Mouse (Mus musculus): ENCODE data around the gene Plcd3. TPM values are rescaled to one million over a fixed set of nuclear protein-coding genes. Genes with fewer than 3 reads are reported as not detected.

Plcd3 gene
- polyA plus RNA-seq, 1 experiment: 11.8 TPM

DNA sequence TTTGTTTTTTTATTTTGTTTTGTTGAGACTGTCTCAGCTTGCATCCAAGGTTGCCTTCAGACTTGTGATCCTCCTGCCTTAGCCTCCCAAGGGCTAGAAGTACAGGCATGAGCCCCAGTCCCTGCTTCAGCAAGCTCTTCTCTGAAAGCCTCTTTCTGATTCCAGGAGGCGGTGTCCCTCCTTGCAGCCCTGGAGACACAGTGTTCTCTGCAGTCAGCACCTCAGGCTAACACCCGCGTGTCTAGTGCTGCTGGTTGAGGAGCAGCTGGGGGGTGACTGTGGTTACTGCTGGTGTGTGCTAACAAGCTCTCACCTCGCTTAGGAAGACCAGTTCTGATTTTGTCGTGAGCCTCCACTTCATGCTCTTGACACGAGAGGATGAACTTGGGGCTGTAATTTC lies 66.5 kb downstream of the Plcd3 start:
- Histone ChIP-seq H3K27me3 (ENCODE audit: control insufficient read depth, insufficient read depth, low read length) (no peaks in the 10 kb centered on the region), H3K4me3 (replicated peaks; ENCODE audit: insufficient read depth, low read depth, low read length) (no peak overlapping the region), H3K27ac (ENCODE audit: insufficient read depth, low read length) (no peak overlapping the region), H3K4me1 (ENCODE audit: control insufficient read depth, insufficient read depth, low read length) (peaks cover 10% of the 10 kb centered on the region)
- no peak for DNase-seq
- WGBS: 83% methylated on average over 6 of the region's 6 CpGs
- TF ChIP-seq POLR2A (IDR thresholded peaks at IDR 0.05; ENCODE audit: borderline replicate concordance, insufficient read depth, low read length): no peak
- TF ChIP-seq CTCF (IDR thresholded peaks at IDR 0.05; ENCODE audit: borderline replicate concordance, insufficient read depth, low read depth, low read length): no peak

DNA sequence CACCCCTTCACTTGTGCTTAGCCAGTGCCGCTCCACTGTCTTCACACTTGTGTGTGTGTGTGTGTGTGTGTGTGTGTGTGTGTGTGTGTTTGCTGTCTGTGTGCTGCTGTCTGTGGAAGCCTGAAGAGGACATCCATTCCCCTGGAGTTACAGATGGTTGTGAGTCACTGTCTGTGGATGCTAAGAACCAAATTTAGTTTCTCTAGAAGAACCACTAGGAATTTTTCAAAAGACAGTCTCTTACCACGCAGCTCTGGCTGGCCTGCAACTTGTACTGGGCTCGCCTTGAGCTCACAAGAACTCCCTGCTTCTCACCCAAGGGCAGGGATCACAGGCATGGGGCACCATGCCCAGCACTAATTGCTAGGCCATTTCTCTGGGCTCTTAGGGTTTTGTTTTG lies 68.4 kb downstream of the Plcd3 start:
- DNase-seq: no peak
- TF ChIP-seq POLR2A (IDR thresholded peaks at IDR 0.05; ENCODE audit: borderline replicate concordance, insufficient read depth, low read length) (no peak), CTCF (IDR thresholded peaks at IDR 0.05; ENCODE audit: borderline replicate concordance, insufficient read depth, low read depth, low read length) (no peak)
- peaks cover 10% of the 10 kb centered on the region for H3K4me1 ChIP-seq (ENCODE audit: control insufficient read depth, insufficient read depth, low read length)
- no peak overlapping the region for H3K27ac ChIP-seq (ENCODE audit: insufficient read depth, low read length)
- 64% methylated on average over 3 of the region's 3 CpGs for WGBS
- H3K4me3 ChIP-seq (replicated peaks; ENCODE audit: insufficient read depth, low read depth, low read length): no peak overlapping the region
- no peaks in the 10 kb centered on the region for H3K27me3 ChIP-seq (ENCODE audit: control insufficient read depth, insufficient read depth, low read length)

DNA sequence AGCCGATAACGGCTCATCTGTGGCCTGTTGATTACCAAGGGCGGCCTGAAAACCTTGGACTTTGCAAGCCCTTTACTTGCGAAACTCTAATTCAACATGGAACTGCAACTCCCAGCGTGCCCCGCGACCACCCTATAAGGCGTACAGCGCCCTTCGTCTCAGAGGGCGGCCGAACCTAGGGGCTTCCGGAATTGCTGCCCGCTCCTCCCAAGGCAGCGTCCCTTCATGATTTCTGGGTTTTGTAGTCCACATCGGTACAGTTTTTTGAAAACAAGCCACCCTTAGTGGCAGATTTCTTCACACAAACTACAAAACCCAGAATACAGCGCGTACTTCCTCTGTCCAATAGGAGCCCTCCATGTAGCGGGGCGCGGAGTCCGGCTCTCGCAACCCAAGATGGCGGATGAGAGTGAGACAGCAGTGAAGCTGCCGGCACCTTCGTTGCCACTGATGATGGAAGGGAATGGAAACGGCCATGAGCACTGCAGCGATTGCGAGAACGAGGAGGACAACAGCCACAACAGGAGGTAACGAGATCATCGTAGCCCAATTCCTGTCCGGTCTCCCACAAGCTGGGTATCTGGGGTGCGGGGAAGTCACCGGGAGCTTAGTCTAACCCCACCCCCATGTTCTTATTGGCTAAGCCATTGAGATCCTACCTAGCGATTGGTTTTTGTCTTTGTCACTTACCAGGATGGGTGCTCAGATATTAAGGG lies 73.1 kb downstream of the Plcd3 start, which contains the start of the genes Nmt1 and Dcakd:
Nmt1 (plus strand) TSS at position 15 of the 716 bp plus-strand sequence.
Dcakd (minus strand) TSS at position 158 of the 716 bp plus-strand sequence.
- WGBS: under 1% methylated on average over 36 of the region's 36 CpGs
- Histone ChIP-seq H3K4me3 (replicated peaks; ENCODE audit: insufficient read depth, low read depth, low read length) (peak within 1 kb of the TSS; percentile 93), H3K27ac (ENCODE audit: insufficient read depth, low read length) (peak within 1 kb of the TSS; percentile 85), H3K4me1 (ENCODE audit: control insufficient read depth, insufficient read depth, low read length) (peaks cover 8% of the 10 kb centered on the region; the same call in 1 of the 2 replicates), H3K27me3 (ENCODE audit: control insufficient read depth, insufficient read depth, low read length) (no peaks in the 10 kb centered on the region)
- TF ChIP-seq POLR2A (IDR thresholded peaks at IDR 0.05; ENCODE audit: borderline replicate concordance, insufficient read depth, low read length) (peak; percentile 90; the same call in 1 of the 2 replicates), CTCF (IDR thresholded peaks at IDR 0.05; ENCODE audit: borderline replicate concordance, insufficient read depth, low read depth, low read length) (no peak)
- peak; percentile 96 to 98 for DNase-seq

DNA sequence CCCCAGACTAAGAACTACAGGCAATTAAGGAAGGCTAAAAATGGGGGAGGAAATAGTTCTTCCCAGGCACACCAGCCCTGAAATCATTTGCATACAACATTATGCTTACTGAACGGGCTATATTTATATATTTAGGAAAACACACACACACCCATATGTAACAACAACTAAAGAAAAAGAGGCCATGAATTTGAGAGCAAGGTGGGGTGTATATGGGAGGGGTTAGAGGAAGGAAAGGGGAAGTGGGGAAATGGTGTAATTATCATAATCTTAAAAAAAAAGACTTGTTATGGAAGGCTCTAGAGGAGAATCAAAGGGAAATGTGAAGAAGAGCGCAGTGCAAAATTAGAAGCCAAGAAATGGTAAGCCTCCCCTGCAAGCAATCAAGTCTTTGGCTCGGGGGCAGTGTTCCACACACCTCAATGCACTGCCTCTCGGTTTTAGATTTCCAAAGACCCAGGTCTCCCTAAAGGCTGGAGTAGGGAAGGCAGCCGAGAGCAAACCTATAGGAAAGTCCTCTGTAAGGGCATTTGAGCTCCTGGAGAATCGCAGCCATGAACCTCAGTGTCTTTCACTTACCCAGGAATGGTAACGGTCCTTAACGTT lies 73.8 kb downstream of the Plcd3 start:
- peak overlapping the region; percentile 73 for H3K27ac ChIP-seq (ENCODE audit: insufficient read depth, low read length)
- TF ChIP-seq POLR2A (IDR thresholded peaks at IDR 0.05; ENCODE audit: borderline replicate concordance, insufficient read depth, low read length) (no peak), CTCF (IDR thresholded peaks at IDR 0.05; ENCODE audit: borderline replicate concordance, insufficient read depth, low read depth, low read length) (no peak)
- H3K4me3 ChIP-seq (replicated peaks; ENCODE audit: insufficient read depth, low read depth, low read length): peak overlapping the region; percentile 93
- peaks cover 5% of the 10 kb centered on the region; the same call in 1 of the 2 replicates for H3K4me1 ChIP-seq (ENCODE audit: control insufficient read depth, insufficient read depth, low read length)
- WGBS: 15% methylated on average over 8 of the region's 8 CpGs
- DNase-seq: no peak
- no peaks in the 10 kb centered on the region for H3K27me3 ChIP-seq (ENCODE audit: control insufficient read depth, insufficient read depth, low read length)

DNA sequence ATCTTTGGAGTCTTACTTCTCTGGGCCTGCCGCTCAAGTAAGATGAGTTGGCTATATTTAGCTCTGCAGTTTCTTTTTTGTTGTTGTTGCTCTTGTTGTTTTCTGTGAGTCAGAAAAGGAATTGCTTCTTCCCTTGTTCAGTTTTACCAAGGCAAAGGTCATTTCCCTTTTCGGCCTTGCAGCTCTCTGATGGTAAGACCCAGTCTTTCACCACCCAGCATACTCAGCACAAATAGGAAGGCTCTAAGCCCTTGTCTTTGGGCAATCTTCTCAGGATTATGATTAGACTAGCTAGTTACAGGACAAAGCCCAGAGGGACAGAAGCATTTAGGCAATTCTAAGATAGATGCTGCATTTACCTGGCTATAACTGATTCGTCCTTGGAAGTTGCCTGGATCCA lies 74.6 kb downstream of the Plcd3 start:
- Histone ChIP-seq H3K27ac (ENCODE audit: insufficient read depth, low read length) (no peak overlapping the region), H3K4me3 (replicated peaks; ENCODE audit: insufficient read depth, low read depth, low read length) (no peak overlapping the region), H3K27me3 (ENCODE audit: control insufficient read depth, insufficient read depth, low read length) (no peaks in the 10 kb centered on the region), H3K4me1 (ENCODE audit: control insufficient read depth, insufficient read depth, low read length) (peaks cover 1% of the 10 kb centered on the region; the same call in 1 of the 2 replicates)
- 92% methylated on average over 3 of the region's 3 CpGs for WGBS
- DNase-seq: no peak
- TF ChIP-seq POLR2A (IDR thresholded peaks at IDR 0.05; ENCODE audit: borderline replicate concordance, insufficient read depth, low read length) (no peak), CTCF (IDR thresholded peaks at IDR 0.05; ENCODE audit: borderline replicate concordance, insufficient read depth, low read depth, low read length) (no peak)

DNA sequence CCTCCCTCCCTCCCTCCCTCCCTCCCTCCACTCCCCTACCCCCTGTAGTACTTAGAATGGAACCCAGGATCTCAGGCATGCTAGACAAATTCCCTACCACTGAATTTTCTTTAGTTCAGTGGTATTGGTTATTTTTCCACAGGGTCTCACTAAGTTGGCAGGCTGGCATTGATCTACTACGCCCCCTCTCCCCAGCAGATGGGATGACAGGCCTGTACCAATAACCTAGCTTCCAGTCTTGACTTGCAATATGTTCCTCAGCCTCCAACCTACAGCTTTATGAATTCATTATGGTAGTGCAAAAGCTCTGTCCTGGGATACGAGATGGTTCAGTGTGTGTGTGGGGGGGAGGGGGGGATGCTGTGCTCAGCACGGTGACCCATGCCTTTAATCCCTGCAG lies 77.5 kb downstream of the Plcd3 start:
- Histone ChIP-seq H3K4me3 (replicated peaks; ENCODE audit: insufficient read depth, low read depth, low read length) (no peak overlapping the region), H3K4me1 (ENCODE audit: control insufficient read depth, insufficient read depth, low read length) (no peaks in the 10 kb centered on the region), H3K27ac (ENCODE audit: insufficient read depth, low read length) (no peak overlapping the region), H3K27me3 (ENCODE audit: control insufficient read depth, insufficient read depth, low read length) (no peaks in the 10 kb centered on the region)
- TF ChIP-seq CTCF (IDR thresholded peaks at IDR 0.05; ENCODE audit: borderline replicate concordance, insufficient read depth, low read depth, low read length) (no peak), POLR2A (IDR thresholded peaks at IDR 0.05; ENCODE audit: borderline replicate concordance, insufficient read depth, low read length) (no peak)
- DNase-seq: no peak
- 90% methylated on average over 3 of the region's 3 CpGs for WGBS

DNA sequence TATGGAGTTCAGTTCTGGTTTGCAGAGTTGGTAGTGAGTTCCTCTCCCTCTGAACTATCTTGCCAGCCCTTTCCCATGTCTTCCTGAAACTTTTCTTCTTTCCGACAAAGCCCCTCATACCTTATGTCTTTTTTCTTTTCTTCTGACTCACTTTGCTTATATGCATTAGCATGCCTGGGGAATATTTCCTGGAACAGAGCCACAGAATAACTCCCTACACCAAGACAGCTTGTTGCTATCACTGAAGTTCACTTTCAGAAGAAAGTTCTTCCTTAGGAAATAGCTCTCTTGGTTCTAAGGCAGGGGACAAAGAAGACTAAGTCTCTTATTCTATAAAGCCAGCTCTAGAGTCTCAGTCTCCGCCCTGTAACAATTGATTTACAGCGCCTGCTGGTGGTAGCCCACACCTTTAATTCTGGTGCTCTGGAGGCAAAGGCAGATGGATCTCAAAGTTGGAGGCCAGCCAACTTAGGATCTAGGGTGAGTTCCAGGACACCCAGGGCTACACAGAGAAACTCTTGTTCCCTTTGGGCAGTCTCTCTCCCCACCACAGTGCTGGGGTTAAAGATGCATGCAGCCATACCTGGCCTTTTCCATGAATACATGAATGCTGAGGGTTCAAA lies 80.6 kb downstream of the Plcd3 start:
- Histone ChIP-seq H3K27ac (ENCODE audit: insufficient read depth, low read length) (no peak overlapping the region), H3K27me3 (ENCODE audit: control insufficient read depth, insufficient read depth, low read length) (no peaks in the 10 kb centered on the region), H3K4me3 (replicated peaks; ENCODE audit: insufficient read depth, low read depth, low read length) (no peak overlapping the region), H3K4me1 (ENCODE audit: control insufficient read depth, insufficient read depth, low read length) (peaks cover under 1% of the 10 kb centered on the region)
- TF ChIP-seq POLR2A (IDR thresholded peaks at IDR 0.05; ENCODE audit: borderline replicate concordance, insufficient read depth, low read length) (no peak), CTCF (IDR thresholded peaks at IDR 0.05; ENCODE audit: borderline replicate concordance, insufficient read depth, low read depth, low read length) (peak; percentile 15; the same call in 1 of the 2 replicates)
- WGBS: 39% methylated on average over 3 of the region's 3 CpGs
- peak in 1 of 2 experiments; percentile 37 for DNase-seq

Other genes with a start within 250 kb of the Plcd3 start
- 89.9 and 102 TPM in 2 replicates for gene Eftud2, start 220.7 kb downstream of the Plcd3 start, polyA plus RNA-seq (2012; rRNA removed)
- 0.57 and 0.65 TPM in 2 replicates for gene Ccdc103, start 220.5 kb downstream of the Plcd3 start, polyA plus RNA-seq (2012; rRNA removed)
- not detected in 2 replicates for gene Fam187a, start 216.5 kb downstream of the Plcd3 start, polyA plus RNA-seq (2012; rRNA removed)
- gene Gfap, start 200.7 kb downstream of the Plcd3 start, polyA plus RNA-seq (2012; rRNA removed): 207 and 211 TPM in 2 replicates
- gene Kif18b, start 176.5 kb downstream of the Plcd3 start, polyA plus RNA-seq (2012; rRNA removed): 0.05 and 0.10 TPM in 2 replicates
- gene C1ql1, start 155.0 kb downstream of the Plcd3 start, polyA plus RNA-seq (2012; rRNA removed): 16.7 and 19.2 TPM in 2 replicates
- 58.8 and 63.2 TPM in 2 replicates for gene Nmt1, start 73.5 kb downstream of the Plcd3 start, polyA plus RNA-seq (2012; rRNA removed)
- gene Dcakd, start 73.3 kb downstream of the Plcd3 start, polyA plus RNA-seq (2012; rRNA removed): 58.3 and 63.6 TPM in 2 replicates
- 60.4 and 61.5 TPM in 2 replicates for gene Acbd4, start within 50 bp of the Plcd3 start, polyA plus RNA-seq (2012; rRNA removed)
- 25.5 and 28.8 TPM in 2 replicates for gene Hexim1, start 14.6 kb upstream of the Plcd3 start, polyA plus RNA-seq (2012; rRNA removed)
- gene Hexim2, start 30.8 kb upstream of the Plcd3 start, polyA plus RNA-seq (2012; rRNA removed): 20.9 and 23.0 TPM in 2 replicates
- gene Fmnl1, start 69.4 kb upstream of the Plcd3 start, polyA plus RNA-seq (2012; rRNA removed): 63.7 and 71.1 TPM in 2 replicates
- 9.4 and 10.0 TPM in 2 replicates for gene 1700023F06Rik, start 106.9 kb upstream of the Plcd3 start, polyA plus RNA-seq (2012; rRNA removed)
- 2.7 and 3.2 TPM in 2 replicates for gene Spata32, start 116.8 kb upstream of the Plcd3 start, polyA plus RNA-seq (2012; rRNA removed)
- 6.0 and 6.1 TPM in 2 replicates for gene Map3k14, start 165.8 kb upstream of the Plcd3 start, polyA plus RNA-seq (2012; rRNA removed)